Mouse (Mus musculus): Measurements from ENCODE around the gene Olfr378. TPM values are rescaled to one million over a fixed set of nuclear protein-coding genes. Genes with fewer than 3 reads are reported as not detected.

Gene Olfr378
- not detected in 2 replicates for polyA plus RNA-seq (2014; fragmentation: Nextera tagmentation; extraction: Ambion mirVana)

GRCm38 (mm10) chr11:73428377-73428776 lies at the start of gene Olfr378:
TSS of gene Olfr378 (minus strand) at chr11:73428477.
- DNase-seq (ENCODE audit: low spot score, missing footprints) (no peak), ATAC-seq (ENCODE audit: low FRiP score) (no peak)
- Histone ChIP-seq H3K4me2 (no peak within 1 kb of the TSS), H3K27me3 (ENCODE audit: control insufficient read depth, insufficient read depth, low read length) (no peaks in the 10 kb centered on the region), H3K27ac (ENCODE audit: low read depth, low read length) (no peak within 1 kb of the TSS), H3K9me3 (ENCODE audit: control insufficient read depth, low read length) (peaks cover 6% of the 10 kb centered on the region; the same call in 1 of the 2 replicates), H3K9ac (ENCODE audit: low read length) (no peak within 1 kb of the TSS), H3K36me3 (ENCODE audit: control insufficient read depth, insufficient read depth, low read length) (no peaks in the 10 kb centered on the region), H3K4me1 (ENCODE audit: control insufficient read depth, insufficient read depth, low read length) (no peaks in the 10 kb centered on the region), H3K4me3 (ENCODE audit: low read depth, low read length) (no peak within 1 kb of the TSS)
- 90% methylated on average over 1 of the region's 1 CpGs for WGBS

- Histone ChIP-seq H3K4me3 (ENCODE audit: low read depth, low read length) (no peak within 1 kb of the TSS), H3K4me2 (no peak within 1 kb of the TSS), H3K9me3 (ENCODE audit: control insufficient read depth, low read length) (peaks cover 5% of the 10 kb centered on the region; the same call in 1 of the 2 replicates), H3K27me3 (ENCODE audit: control insufficient read depth, insufficient read depth, low read length) (no peaks in the 10 kb centered on the region), H3K9ac (ENCODE audit: low read length) (no peak within 1 kb of the TSS), H3K36me3 (ENCODE audit: control insufficient read depth, insufficient read depth, low read length) (no peaks in the 10 kb centered on the region), H3K4me1 (ENCODE audit: control insufficient read depth, insufficient read depth, low read length) (no peaks in the 10 kb centered on the region), H3K27ac (ENCODE audit: low read depth, low read length) (no peak within 1 kb of the TSS)
- 87% methylated on average over 1 of the region's 1 CpGs for WGBS
- DNase-seq (ENCODE audit: low spot score, missing footprints) (no peak), ATAC-seq (ENCODE audit: low FRiP score) (no peak)
These were observed 29.1 kb upstream of the Olfr378 start, which contains the start of gene Olfr380 for GRCm38 (mm10) chr11:73457408-73457807. TSS of gene Olfr380 (minus strand) at chr11:73457508.

- H3K36me3 ChIP-seq (ENCODE audit: control insufficient read depth, insufficient read depth, low read length), result no peaks in the 10 kb centered on the region
- H3K27me3 ChIP-seq (ENCODE audit: control insufficient read depth, insufficient read depth, low read length), result no peaks in the 10 kb centered on the region
- H3K27ac ChIP-seq (ENCODE audit: low read depth, low read length), result no peak within 1 kb of the TSS
- no peak within 1 kb of the TSS for H3K9ac ChIP-seq (ENCODE audit: low read length)
- ATAC-seq (ENCODE audit: low FRiP score), result no peak
- no peaks in the 10 kb centered on the region for H3K4me1 ChIP-seq (ENCODE audit: control insufficient read depth, insufficient read depth, low read length)
- no peak for DNase-seq (ENCODE audit: low spot score, missing footprints)
- no peak within 1 kb of the TSS for H3K4me3 ChIP-seq (ENCODE audit: low read depth, low read length)
- no peaks in the 10 kb centered on the region; the same call in 1 of the 2 replicates for H3K9me3 ChIP-seq (ENCODE audit: control insufficient read depth, low read length)
- H3K4me2 ChIP-seq, result no peak within 1 kb of the TSS
These were observed 28.8 kb downstream of the Olfr378 start, which contains the start of gene Olfr1 for GRCm38 (mm10) chr11:73399514-73399913. TSS of gene Olfr1 (minus strand) at chr11:73399614.

GRCm38 (mm10) chr11:73395374-73395773 lies 32.9 kb downstream of the Olfr378 start:
- H3K4me2 ChIP-seq, result no peak overlapping the region
- H3K27me3 ChIP-seq (ENCODE audit: control insufficient read depth, insufficient read depth, low read length), result no peaks in the 10 kb centered on the region
- H3K36me3 ChIP-seq (ENCODE audit: control insufficient read depth, insufficient read depth, low read length), result no peaks in the 10 kb centered on the region
- H3K27ac ChIP-seq (ENCODE audit: low read depth, low read length), result no peak overlapping the region
- DNase-seq (ENCODE audit: low spot score, missing footprints) (no peak), ATAC-seq (ENCODE audit: low FRiP score) (no peak)
- H3K4me1 ChIP-seq (ENCODE audit: control insufficient read depth, insufficient read depth, low read length), result no peaks in the 10 kb centered on the region
- WGBS, result 57% methylated on average over 4 of the region's 4 CpGs
- H3K9me3 ChIP-seq (ENCODE audit: control insufficient read depth, low read length), result no peaks in the 10 kb centered on the region; the same call in 1 of the 2 replicates
- H3K4me3 ChIP-seq (ENCODE audit: low read depth, low read length), result no peak overlapping the region
- no peak overlapping the region for H3K9ac ChIP-seq (ENCODE audit: low read length)

Other genes starting within 250 kb of the Olfr378 start
- gene Ctns, start 229.4 kb downstream of the Olfr378 start, polyA plus RNA-seq (2014; fragmentation: Nextera tagmentation; extraction: Ambion mirVana), result 19.1 and 21.1 TPM in 2 replicates
- gene Shpk, start 229.0 kb downstream of the Olfr378 start, polyA plus RNA-seq (2014; fragmentation: Nextera tagmentation; extraction: Ambion mirVana), result 1.1 TPM in 2 replicates
- not detected in 2 replicates for gene Trpv1, start 194.2 kb downstream of the Olfr378 start, polyA plus RNA-seq (2014; fragmentation: Nextera tagmentation; extraction: Ambion mirVana)
- 0.05 TPM in 1 of 2 replicates, not detected in the other for gene Trpv3, start 161.1 kb downstream of the Olfr378 start, polyA plus RNA-seq (2014; fragmentation: Nextera tagmentation; extraction: Ambion mirVana)
- gene Aspa, start 98.9 kb downstream of the Olfr378 start, polyA plus RNA-seq (2014; fragmentation: Nextera tagmentation; extraction: Ambion mirVana), result 0.10 TPM in 1 of 2 replicates, not detected in the other
- not detected in 2 replicates for gene Gm49340, start 98.7 kb downstream of the Olfr378 start, polyA plus RNA-seq (2014; fragmentation: Nextera tagmentation; extraction: Ambion mirVana)
- gene Spata22, start 98.7 kb downstream of the Olfr378 start, polyA plus RNA-seq (2014; fragmentation: Nextera tagmentation; extraction: Ambion mirVana), result not detected in 2 replicates
- gene Olfr20, start 77.7 kb downstream of the Olfr378 start, polyA plus RNA-seq (2014; fragmentation: Nextera tagmentation; extraction: Ambion mirVana), result not detected in 2 replicates
- gene Olfr376, start 57.2 kb downstream of the Olfr378 start, polyA plus RNA-seq (2014; fragmentation: Nextera tagmentation; extraction: Ambion mirVana), result not detected in 2 replicates
- gene Olfr1, start 28.9 kb downstream of the Olfr378 start, polyA plus RNA-seq (2014; fragmentation: Nextera tagmentation; extraction: Ambion mirVana), result not detected in 2 replicates
- not detected in 2 replicates for gene Olfr380, start 29.0 kb upstream of the Olfr378 start, polyA plus RNA-seq (2014; fragmentation: Nextera tagmentation; extraction: Ambion mirVana)
- not detected in 2 replicates for gene Olfr381, start 63.1 kb upstream of the Olfr378 start, polyA plus RNA-seq (2014; fragmentation: Nextera tagmentation; extraction: Ambion mirVana)
- not detected in 2 replicates for gene Olfr382, start 88.7 kb upstream of the Olfr378 start, polyA plus RNA-seq (2014; fragmentation: Nextera tagmentation; extraction: Ambion mirVana)
- gene Olfr385, start 164.5 kb upstream of the Olfr378 start, polyA plus RNA-seq (2014; fragmentation: Nextera tagmentation; extraction: Ambion mirVana), result not detected in 2 replicates
- not detected in 2 replicates for gene Olfr384, start 170.1 kb upstream of the Olfr378 start, polyA plus RNA-seq (2014; fragmentation: Nextera tagmentation; extraction: Ambion mirVana)

All from midbrain, embryonic 11.5 days (tissue).